Mouse (Mus musculus) telencephalon, adult 2 months (tissue): Measurements from ENCODE around the gene Cdh1.

Experiments used
- DNase-seq: peaks from one replicate; pipeline ENCODE4 v3.0.0-alpha.2; 2011; ENCODE audit warnings: low read depth, low spot score

The Cdh1 gene

GRCm38 (mm10) chr8:106651994-106652393 lies 48.8 kb downstream of the Cdh1 start:
- DNase-seq: no peak

GRCm38 (mm10) chr8:106656046-106656445 lies 52.9 kb downstream of the Cdh1 start:
- DNase-seq: no peak

DNA sequence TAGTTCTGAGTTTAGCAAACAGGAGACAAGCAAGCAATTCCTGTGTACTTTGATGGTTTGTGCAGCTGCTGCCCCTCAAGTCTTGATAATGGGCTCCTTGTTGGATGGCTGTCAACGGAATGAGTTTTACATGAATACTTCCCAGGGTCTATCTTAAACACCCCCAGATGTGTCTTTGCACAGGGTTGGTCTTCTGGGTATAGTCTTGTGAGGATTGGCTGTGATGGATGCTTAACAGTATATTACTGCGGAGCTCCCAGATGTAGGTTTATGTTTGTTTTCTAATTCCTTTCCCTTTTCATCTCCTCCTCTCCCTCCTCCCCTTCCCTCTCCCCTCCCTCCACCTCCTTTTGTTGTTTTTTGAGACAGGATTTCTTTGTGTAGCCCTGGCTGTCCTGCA lies 69.6 kb downstream of the Cdh1 start:
- no peak for DNase-seq

GRCm38 (mm10) chr8:106674318-106674717 lies 71.2 kb downstream of the Cdh1 start:
- no peak for DNase-seq

GRCm38 (mm10) chr8:106674894-106675293 lies 71.7 kb downstream of the Cdh1 start:
- no peak for DNase-seq

DNA sequence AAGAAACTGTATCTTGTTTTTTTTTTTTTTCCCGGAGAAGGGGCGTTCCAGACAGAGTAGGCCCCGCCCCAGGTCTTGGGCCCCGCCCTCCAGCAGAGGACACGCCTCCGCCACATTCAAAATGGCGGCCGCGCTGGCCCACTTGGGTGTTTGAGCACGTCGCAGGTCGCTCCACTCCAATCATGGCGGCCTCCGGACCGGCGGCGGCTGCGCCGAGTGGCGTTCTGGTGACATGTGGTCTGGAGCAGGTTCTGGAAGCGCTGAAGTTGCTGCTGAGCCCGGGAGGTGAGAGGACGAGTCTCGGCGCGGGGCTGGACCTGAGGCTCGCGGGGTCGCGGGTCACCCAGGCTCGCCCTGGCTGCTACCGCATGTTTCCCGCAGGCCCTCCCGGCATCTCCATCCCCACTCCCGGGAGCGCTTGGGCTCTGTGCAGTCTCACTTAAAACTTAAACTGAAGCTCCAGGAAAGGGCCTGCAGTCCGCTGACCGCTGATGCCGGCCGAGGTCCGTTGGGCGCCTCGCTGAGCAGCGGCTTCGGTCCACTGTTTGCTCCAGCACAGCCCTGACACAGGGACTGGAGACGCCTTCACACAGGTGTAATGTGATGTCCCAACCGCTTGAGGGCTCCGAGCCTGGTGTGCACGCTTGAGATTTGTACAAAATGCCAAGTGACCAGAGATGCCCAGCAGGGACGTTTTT lies 80.0 kb downstream of the Cdh1 start, which contains the start of gene Tango6:
TSS of gene Tango6 (plus strand) at position 98 of the 698 bp plus-strand sequence.
- peak; percentile 75 for DNase-seq

DNA sequence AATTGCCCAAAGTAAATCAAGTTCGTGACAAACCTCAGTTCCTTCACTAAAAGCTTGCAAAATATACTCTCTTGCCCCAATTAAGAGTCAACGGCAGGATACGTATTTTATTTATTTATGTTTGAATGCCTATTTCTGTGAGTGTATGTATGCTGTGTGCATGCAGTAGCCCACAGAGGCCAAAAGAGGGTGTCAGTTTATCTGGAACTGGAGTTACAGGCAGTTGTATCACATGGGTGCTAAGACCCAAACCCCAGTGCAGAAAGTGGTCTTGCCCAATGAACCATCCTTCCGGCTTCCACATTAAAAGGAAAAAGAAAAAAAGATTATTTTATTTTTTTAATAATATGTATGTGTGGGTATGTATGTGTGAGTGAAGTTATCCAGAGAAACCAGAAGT lies 81.2 kb downstream of the Cdh1 start:
- no peak for DNase-seq

- DNase-seq: peak; percentile 49
These were observed 84.3 kb downstream of the Cdh1 start for GRCm38 (mm10) chr8:106687479-106687878.

DNA sequence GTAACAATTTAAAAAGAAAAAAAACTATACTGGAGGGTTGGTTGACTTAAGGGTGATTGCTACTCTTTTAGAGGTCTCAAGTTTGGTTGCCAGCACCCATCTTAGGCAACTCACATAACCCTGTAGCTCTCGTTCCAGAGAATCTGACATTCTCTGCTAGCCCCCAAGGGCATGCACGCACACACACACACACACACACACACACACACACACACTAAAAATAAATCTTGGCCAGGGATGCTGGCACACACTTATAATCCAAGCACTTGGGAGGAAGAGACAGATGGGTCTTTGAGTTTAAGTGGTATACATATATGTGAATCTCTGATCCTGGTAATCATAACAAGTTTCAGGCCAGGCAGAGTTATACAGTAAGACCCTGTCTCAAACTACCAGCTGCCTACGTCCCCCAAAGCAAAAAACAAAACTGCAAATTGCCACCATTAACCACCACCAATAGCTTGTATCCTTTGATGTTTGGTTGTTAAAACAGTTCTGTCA lies 94.6 kb downstream of the Cdh1 start:
- no peak for DNase-seq

DNA sequence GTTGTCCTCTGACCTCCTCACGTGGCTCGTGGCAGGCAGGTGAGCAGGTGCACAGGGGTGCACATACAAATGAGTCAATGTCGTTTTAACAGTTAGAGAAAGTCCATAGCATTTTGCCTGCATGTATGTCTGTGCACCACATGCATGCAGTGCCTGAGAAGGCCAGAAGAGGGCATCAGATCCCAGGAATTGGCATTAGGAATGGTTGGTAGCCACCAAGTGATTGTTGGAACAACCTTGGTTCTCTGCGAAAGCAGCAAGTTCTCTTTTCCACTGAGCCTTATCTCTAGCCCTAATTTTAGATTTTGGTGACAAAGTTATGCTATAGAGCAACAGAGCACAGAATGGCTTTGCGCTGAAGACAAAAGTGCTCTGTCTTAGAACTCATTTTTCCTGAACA lies 96.4 kb downstream of the Cdh1 start:
- no peak for DNase-seq

DNA sequence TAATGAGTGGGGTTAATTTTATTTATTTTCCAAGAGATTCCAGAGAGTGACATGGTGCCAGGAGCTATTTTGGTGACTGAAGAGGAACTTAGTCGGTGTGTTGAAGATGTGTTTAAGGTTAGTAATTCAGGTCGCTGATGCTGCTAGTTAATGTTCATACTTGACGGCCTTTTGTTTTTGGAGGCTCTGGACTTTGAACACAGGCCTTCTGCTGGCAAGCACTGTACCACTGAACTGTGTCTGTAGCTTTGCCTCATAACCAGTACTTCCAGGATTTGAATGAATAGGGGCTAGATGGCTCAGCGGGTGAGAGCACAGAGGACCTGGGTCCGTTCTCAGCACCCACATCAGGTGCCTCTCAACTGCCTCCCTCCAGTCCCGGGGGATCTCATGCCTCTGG lies 97.0 kb downstream of the Cdh1 start:
- no peak for DNase-seq

DNA sequence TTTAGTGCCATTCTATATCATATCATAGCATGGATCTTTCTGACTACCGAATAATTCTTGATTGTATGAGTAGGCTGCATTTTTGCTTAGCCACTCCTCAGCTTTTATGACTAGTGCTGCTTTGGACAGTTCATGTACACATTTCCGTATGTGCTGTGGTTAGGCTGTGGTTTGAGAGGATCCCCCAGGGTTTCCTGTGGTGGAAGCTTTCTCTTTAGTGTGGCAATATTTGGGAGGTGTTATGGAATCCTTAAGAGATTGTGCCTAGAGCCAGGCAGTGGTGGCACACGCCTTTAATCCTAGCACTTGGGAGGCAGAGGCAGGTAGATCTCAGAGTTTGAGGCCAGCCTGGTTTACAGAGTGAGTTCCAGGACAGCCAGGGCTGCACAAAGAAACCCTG lies 98.2 kb downstream of the Cdh1 start:
- no peak for DNase-seq

DNA sequence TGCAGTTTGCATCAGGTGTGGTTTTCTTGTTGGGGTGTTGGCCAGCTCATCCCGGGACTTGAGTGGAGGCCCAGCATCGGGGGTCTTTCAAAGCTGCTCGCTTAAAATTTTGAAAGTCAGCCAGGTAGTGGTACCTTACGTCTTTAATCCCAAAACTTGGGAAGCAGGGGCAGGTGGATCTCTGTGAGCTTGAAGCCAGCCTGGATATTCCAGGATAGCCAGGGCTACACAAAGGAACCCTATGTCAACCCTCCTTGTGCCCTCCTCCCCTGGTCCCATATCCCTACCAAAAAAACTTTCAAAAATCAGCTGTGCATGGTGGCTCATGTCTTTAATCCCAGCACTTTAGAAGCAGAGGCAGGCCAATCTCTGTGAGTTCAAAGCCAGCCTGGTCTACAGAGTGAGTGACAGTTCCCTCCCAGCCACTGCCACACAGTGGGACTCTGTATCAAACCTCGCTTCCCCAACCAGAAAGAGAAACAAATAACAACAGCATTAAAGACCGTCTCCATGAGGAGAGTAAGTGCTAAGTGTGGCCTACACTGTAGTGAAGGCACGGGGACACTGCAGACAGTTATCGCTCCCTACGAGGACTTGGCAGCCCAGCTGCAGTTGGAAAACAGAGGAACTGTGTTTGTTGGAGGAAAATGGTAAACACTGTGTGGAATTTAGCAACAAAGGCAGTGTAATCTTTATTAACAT lies 101.2 kb downstream of the Cdh1 start:
- no peak for DNase-seq

DNA sequence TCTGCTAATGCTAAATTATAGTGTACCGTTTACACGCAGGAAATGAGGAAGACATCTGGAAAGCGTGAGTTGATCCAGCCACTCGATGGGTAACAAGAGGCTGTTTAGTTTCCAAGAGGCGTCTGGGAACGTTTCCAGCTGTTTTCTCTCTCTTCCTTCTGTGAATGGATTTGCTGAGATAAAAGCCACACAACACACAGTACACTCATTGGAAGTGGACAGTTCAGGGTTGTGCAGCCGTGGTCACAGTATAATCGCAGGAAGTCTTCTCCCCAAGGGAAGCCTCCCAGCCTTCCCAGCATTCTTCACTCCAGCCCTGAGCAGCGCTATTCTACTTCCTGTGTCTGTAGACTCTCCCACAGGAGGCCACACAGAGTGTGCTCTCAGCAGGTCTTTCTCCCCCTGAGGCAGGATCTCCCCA lies 101.8 kb downstream of the Cdh1 start:
- DNase-seq: peak; percentile 47

DNA sequence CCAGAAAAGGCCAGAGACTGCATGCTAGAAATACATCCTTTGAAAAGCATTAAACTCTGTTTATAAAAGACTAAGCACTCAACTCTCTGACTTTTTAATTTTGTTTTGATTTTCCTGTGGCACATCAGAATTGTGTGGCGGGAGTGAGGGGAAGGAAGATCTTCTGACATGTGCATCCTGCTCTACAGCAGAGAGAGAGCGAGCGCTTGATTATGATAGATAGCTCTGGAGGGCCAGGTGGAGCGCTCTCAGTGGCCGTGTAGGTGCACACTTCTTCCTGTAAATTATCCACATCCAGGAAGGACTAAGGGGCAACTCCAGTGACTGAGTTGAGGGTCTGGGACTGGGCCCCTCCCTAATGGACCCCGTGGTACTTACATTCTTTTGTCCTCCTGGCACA lies 103.0 kb downstream of the Cdh1 start:
- DNase-seq: no peak

DNA sequence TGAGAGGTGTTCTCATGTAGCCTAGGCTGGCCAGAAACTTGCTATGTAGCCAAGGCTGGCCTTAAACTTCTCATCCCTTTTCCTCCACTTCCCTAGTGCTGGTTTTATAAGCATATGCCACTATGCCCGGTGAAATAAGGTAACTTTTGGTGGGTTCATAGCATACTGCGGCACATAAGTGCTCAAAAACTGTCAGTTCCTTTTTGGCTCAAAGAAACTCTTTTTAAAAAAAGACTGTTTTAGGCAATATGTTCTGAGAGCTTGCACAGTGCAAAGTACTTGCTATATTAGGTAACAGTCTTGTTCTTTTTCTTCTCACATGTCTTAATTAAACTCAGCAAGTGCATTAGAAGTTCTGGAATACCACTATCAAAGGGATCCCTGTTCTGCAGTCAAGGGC lies 106.9 kb downstream of the Cdh1 start:
- DNase-seq: peak; percentile 57

DNA sequence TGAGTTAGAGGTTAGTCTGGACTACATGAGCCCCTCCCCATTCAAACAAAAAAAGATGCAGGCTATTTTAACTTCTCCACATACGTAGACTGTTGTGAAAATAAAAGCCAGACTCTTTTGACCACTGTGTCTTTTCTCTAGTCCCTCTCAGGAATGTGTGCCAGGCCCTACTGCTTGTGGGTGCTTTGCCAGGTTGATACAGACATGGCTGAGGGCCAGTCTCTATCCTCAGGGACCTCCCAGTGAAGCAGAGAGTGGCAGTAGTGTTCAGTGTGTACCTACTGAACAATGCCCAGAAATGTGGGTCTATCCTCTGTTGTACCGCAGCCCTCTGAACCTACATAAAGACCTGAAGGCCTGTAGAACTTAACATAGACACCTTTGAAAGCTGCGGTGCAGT lies 109.3 kb downstream of the Cdh1 start:
- DNase-seq: no peak

DNA sequence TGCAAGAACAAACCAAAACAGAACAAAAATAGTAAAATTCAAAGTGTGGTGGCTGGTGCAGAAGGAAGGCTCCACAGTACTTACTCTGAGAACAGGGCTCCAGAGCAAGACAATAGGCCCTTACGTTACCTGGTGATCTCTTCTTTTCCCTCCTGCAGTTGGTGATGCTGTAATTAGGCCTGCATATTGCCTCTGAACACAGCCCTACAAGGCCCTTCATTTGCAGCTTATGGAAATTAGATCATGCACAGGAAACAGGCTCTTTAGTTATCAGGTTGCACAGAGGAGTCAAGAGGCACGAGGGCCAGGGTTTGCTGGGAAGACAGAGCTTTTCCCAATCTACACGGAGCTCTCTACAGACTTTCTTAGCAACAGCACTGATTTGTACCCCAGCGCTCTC lies 111.1 kb downstream of the Cdh1 start:
- no peak for DNase-seq

DNA sequence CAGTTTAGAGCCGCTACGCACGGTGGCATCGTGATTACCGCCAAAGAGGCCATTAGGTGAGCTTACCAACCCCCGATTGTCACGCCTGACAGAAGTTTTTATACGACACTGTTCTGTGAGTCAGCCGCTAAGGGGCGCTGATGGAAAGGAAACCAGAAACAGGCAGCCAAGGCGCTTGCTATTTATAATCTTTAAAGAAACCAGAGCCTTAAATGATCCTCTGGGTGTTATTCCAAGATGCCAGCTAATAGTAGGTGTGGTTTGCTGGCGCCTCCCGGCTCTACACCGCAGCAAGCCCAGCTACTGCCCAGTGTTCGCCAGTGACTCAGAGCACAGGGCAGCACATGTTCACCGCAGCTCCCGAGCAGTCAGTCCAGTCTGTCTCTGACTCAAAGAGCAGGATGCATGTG lies 114.9 kb downstream of the Cdh1 start:
- peak; percentile 77 for DNase-seq
